Mouse (Mus musculus) R1 (cell line): ENCODE data around the gene Sh3rf1.

ENCODE experiments used
- DNase-seq: peaks from one replicate; pipeline ENCODE4 v3.0.0-alpha.2; 2018; ENCODE audit warnings: low read depth, low spot score

Sh3rf1 gene

DNA sequence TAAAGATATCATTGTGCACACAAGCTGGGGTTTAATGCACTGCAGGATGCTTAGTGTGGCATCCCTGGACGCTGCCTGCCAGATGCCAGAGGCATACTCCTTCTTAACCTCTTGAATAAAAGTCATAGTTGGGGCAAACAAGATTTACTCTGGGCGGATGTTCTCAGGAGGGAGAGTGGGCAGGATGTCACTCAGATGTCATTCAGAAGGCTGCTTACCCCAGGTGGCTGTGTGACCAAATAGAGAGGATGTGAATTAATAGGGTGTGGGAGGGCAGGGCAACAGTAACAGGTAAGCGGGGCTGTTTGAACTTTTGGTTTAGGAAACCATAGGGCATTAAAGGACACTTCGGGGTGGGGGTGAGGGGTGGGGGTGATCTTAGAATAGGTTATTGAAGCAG, 37.7 kb downstream of the Sh3rf1 start:
- DNase-seq: no peak

DNA sequence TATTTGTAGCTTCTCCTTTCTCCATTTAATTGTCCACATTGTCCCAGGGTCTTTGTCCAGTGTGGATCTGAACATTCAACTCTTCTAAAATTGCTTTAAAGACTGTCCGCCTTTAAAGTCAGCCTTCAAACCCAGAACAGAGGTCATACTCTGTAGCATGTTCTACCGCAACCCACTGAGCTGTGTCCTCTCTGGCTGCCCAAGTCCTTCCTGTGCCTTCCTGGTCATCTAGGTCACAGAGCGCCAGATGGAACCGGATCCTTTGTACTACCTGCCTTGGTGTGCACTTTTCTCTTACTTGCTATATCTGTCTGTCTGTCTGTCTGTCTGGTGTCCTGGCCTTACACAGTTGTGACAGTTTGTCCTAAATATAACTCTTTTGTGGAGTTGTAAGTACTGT, 40.0 kb downstream of the Sh3rf1 start:
- DNase-seq: no peak

DNA sequence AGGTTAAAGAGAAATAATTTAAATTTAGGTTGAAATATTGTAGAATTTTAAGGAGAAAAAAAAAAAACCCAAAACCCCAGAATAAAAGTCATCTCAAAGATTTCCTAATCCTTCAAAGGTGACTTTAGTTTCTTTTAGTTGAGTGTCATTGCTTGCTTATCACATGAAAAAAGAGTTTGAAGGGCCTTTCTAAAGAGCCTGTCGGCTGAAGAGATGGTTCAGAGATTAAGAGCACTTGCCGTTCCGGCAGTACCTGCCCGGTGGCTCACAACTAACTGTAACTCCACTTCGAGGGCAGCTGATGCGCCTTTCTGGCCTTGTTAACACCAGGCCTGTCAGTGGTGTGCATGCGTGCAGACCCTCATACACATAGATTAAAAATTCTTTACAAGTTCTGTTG, 41.2 kb downstream of the Sh3rf1 start:
- no peak for DNase-seq

DNA sequence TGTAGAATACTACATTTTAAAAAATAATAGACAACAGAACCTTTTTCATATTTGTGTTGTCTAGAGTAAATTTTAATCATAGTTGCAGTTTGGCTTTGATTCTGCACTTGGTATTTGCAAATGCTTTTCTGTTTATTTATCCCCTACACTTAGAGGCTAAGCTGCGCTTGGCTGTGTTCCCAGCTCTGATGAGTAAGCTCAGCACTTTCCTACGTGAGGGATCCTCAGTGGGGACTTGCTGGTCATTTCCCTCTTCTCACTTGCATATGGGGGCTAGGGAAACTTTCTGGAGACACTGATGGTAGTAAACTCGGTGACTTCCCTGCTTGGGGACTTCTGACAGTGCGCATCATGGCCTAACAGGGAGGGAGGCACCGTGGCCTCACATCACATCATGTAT, 41.7 kb downstream of the Sh3rf1 start:
- DNase-seq: no peak

DNA sequence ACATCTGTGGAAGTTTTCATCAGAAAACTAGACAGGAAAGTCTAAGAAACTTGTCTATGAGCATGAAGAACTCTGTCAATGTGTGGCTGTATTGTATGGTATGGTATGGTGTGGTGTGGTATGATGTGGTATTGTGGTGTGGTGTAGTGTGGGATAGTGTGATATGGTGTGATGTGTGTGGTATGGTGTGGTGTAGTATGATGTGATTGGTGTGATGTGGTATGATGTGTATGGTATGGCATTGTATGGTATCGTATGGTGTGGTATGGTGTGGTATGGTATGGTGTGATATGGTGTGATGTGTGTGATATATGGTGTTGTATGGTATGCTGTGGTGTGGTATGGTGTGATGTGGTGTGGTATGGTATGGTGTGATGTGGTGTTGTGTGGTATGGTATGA, 43.4 kb downstream of the Sh3rf1 start:
- DNase-seq: no peak

DNA sequence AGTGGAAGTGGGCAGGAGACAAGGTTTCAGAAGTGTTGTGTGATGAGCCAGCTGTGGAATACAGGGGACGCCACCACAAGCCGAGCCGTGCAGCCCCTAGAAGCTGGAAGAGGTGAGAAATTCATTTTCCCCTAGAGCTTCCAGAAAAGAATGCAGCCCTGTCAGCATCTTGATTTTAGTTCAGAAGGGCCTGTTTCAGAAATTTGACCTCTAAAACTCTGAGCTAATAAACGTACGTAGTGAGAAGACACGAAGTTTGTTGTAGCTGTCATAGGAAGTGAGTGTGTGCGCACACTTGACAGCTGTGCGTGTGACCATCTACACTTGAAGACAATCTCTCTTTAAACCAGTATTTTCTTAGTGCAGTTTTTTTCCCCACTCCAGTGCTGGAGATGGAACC, 44.0 kb downstream of the Sh3rf1 start:
- no peak for DNase-seq

DNA sequence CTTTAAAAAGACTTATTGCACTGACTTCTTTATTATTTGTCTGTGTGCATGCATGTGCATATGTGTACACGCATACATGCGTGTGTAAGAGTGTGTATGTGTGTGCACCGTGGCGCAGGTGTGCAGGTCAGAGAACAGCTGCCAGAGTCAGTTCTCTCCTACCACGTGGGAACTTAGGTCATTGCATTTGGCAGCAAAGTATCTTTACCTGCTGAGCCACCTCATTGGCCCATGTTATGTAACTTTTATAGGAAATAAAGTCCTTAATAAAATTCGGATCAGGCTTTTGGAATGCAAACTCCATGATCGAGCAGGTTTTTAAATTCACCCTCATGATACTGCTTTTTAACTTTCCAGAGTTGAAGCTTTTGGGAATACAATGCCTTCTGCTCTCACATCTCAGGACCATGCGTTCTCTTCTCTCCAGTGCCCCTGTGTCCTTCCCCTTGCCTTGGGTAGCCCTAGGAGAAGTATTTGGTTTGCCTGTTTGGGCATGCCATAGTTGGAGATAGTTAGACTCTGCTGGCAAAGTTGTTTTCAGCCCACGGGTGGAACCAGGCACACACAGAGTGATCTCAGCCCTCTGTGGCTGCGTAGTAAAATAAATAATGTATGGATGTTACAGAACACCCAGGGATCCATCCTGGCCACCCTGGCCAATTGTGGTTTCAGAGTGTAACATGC, 44.7 kb downstream of the Sh3rf1 start:
- no peak for DNase-seq

DNA sequence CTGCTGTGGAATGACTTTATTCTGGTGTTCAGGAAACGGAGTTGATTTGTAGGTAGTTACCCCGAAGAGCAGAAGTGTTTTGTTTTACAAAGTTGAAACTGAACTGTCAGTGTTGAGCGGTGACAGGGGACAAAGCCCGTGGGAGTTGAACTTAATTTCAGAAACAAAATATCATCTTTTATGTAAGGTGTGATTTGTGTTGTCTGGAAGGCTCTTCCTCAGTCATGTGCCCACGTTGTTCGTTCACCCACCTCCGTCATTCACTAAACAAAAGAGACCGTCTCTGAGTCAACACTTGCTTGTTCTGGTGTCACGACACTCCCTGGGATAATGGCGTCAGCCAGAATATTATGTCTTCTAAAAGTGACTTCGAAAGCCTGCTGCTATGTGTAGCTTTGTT, 46.3 kb downstream of the Sh3rf1 start:
- no peak for DNase-seq

DNA sequence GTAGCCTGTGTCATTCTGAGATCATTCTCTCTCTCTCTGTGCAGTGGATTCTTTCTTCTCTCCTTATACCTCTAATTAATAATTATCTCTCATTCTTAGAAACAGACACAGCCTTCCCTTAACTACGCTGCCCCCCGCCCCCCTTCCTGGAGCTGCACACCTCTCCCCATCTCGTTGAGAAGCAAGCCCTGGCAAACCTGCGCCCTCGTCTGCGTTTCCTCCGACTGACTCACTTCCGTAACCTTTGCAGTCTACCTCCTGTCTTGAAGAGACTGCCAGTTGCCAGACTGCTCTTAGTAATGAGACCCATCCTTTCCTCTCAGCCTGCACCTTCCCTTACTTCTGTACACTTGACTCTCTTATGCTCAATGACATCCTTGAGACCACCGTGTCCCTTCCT, 46.9 kb downstream of the Sh3rf1 start:
- DNase-seq: no peak

DNA sequence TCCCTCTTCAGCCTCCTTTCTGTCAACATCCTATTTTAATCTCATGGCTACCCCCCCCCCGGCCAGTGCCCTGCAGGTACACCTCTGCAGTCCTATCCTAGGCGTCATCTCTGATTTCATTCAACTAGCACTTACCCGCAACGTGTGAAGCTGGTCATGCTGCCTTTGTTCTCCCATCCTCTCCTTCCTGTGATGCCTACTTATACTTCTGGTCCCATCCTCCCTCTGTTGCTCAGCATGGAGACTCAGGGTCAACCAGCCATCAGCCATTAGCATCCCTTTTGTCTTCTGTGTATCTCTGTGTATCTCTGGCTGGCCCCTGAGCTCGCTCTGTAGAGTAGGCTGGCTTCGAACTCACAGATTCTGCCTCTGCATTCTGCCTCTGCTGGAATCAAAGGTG, 47.3 kb downstream of the Sh3rf1 start:
- peak; percentile 34 for DNase-seq

DNA sequence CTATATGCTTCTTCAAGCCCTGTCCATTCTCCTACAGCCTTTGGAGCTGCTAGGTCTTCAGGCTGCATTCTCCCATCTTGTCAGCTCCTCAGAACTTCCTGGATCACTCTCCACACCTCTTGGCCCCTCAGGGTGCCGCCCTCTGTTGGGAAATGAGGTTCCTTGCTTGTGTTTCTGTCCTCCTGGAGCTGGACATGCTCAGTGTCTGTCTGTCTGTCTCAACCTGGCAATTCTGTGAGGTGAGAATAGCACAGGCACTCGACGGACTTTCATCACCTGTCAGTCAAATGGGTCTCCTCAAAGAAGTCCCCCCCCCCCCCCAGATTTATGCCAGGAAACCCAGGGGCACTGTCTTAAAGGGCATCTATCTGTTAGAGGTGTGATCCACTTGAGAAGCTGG, 49.2 kb downstream of the Sh3rf1 start:
- no peak for DNase-seq

DNA sequence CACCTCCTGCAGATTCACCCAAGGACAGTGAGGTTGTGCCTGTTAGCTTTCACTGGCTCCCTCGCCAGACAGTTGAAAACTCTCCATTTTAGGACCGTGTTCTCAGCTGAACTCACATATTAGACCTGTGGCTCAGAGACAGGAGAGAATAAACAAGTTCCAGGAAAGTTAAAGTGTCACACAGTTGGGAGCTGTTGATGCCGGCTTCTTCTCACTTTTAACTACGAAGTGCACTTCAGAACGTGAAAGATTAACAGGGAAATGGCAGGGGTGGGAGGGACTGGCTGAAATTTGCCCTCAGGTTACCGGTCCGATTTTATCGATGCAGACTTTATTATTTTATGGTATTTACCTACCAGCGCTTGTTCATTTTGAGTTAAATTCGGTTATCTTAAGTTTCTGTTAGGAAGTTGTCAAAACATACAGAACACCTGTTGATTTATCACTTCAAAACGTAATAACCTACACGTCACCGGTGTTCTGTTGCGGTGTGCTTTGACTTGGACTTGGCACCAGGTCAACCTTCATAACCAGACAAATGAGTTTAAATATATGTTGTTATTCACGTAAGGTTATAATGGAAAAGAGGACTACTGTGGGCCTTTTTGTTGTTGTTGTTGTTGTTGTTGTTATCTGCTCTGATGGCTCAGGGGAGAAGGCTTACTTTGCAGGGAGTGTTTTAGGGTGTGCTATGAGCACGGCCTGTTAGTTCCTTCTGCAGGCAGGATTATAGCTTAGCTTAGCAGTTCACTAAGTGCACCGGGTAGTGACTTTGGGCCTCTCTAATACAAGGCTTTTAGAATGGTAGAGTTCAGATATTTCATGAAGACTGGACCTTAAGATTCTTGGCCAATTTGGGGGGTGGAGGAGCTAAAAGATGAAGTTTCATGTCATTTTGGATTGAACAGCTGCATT, 49.9 kb downstream of the Sh3rf1 start:
- DNase-seq: no peak

DNA sequence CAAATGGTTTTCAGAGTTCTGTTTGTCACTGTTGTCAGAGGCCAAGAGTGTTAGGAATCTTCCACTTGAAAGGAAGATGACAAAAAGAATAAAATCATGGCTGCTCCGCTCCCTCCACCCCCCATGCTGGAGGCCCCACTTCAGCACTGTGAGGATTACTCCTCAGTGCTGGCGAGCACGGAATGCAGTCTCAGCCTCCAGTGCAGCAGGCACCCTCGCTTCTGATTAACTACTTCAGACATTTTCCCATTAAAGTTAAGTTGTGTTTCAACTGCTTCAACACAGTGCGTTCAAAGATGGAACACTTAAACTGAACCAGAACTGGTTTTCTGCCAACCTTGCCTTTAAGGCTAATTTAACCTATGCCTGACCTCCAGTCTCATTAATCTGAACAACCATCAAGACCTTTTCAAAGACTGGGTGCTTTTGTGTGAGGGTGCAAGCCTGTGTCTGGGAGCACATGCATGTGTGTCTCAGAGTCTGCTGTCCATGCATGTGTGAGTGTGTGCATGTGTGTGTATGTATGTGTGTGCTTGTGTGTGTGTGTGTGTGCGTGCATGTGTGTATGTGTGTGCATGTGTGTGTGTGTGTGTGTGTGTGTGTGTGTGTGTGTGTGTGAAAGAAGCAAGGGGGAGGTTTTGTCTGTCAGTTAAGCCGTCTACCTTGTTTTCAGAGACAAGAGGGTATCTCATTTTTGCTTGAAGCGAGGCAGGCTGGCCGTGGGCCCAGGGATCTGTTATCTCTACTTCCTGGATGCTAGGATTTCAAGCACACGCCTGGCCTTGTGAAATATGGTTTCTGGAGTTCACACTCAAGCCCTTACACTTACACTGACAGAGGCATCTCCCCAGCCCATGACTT, 51.2 kb downstream of the Sh3rf1 start:
- no peak for DNase-seq

DNA sequence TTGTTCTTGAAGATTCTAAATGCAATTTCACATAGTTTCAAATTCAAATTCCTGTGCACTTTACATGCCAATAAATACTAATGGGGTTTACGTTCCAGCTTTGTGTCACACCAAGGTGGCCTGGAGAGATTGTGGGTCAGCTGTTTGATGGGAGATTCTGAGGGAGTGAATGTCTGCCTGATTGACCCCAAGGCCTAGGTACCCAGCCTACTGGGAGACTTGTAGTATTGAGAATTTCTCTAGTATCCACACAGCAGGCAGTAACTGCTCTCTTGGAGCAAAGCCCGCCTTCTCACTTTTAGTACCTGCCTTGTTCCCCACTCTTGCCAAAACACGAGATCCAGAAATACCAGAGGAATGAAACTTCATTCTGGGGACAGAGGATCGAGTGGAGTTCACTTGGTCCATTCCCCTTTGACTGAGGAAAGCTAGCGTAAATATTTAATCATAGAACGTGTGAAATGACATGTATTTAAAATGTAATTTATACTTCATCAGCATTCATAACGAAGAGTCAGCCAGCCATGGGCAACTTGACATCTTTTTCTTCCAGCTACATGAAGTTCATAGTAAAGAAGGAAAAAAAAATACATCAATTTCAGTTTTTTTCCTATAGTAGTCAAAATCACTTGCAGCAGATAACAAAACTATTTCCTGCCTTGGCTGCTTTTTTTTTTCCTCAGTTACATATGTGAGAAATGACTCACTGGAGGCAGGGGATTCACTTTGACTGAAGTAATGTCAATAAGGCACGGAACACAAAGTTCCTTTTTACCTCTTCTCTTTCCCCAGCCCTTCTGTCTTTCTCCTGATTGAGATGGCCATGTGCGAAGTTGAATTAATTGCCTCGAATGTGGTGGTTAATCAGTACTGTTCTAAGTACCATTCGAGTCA, 52.0 kb downstream of the Sh3rf1 start:
- DNase-seq: no peak

DNA sequence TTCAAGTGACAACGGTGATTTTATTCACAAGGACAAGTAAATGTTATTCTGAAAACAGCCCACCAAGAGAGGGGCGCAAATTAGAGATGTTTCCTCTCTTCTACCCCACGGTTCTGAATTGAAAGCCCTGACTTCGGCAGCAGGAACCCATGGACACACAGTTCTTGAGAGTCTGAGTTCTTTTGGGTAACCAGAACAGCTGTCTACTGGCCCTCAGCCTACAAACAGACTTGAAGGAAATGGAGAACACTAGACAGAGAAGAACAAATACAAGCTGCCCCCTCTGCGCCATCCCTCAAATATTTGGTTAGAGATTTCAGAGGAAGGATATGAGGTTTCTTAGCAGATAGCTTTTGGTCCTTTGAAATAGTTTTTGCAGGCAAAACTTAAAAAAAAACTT, 52.7 kb downstream of the Sh3rf1 start:
- DNase-seq: no peak

DNA sequence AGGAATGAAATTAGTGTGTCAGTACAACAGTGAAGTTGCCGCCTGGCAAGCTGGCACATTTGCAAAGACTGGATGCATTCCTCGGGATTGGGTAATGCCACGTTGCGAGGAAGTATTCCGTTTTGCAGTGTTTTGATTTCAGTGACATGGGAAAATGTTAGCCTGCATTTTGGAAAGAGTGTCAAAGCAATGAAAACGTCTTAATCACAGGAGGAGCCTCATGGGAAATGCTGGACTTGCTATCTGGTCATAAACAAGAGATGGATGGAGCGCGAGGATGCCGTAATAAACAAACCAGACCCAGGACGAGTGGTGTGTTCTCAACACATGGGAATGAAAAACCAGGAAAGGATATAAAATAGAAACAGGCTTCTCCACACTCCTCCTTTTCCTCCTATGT, 55.4 kb downstream of the Sh3rf1 start:
- DNase-seq: no peak

DNA sequence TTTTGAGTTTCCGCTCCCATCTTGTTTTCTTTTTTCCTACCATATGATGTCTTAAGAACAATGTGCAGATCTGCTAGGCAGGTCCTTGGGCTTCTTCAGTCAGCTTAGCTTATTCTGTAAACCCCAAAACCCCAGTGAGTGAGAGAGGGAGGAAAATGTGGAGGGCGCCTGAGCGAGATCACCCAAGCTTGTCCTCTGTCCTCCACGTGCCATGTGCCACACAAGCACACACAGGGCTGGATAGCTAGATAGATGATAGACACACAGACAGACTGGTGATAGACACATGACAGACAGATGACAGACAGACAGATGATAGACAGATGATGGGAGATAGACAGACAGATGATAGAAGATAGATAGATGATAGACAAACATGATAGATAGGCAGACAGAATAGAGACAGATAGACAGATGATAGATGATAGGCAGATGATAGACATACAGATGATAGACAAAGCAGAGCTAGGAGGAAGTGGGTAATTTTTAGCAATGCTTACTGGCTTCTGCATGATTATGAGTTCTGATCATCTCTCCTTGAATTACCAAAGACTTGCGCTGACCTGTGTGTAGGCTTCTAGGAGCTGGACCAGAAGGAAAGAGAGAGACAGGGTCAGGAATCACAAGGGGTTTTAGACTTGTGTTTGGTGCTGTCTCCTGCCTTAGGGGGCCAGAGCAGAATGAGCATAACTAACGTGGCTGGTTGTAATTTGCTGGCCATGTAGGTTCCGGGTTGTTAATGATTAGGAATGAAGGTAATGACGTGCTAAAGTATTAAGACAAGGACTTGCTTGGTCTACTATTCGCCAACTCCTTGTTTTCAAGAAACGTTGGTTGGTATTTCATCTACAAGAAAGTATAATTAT, 58.9 kb downstream of the Sh3rf1 start:
- DNase-seq: no peak

DNA sequence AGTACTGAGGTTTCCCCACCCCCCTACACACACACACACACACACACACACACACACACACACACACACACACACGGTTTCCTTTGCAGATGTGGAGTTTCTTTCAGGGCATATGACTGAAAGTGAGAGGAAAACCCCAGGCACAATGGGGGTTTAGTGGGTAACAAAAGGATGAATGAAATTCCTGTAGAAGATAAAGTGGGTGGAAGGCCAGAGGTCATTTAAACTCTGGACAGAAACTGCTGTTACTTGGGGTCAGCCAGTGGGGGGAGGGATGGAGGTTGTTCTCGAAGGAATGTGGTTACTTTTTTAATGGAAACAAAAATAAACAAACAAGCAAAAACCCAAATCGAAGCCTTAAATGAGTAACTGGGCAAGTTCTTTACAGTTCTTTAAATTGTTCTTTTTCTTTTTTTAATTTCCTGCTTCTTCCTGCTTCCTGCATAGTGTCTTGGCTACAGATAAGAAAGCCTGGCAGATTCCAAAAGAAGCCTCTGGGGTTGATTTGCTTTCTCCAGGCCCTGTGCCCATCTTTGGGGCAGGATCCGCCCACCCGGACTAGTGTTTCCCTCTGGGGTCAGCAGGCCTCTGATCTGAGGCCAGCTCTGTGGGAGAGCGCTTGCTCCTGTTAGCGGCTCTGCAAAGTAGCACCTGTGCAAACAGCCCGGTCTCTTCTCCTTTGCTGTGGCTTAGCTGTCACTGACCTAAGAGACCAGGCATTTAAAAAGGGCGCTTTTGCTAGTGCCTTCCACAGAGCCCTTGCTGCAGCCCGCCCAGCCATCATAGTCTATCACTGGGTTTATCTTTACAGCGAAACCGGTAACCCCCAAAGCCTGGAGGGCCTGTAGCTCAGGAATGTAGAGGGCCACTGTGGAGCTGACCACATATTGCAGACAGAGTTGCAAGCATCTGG, 59.8 kb downstream of the Sh3rf1 start:
- peak; percentile 56 for DNase-seq

DNA sequence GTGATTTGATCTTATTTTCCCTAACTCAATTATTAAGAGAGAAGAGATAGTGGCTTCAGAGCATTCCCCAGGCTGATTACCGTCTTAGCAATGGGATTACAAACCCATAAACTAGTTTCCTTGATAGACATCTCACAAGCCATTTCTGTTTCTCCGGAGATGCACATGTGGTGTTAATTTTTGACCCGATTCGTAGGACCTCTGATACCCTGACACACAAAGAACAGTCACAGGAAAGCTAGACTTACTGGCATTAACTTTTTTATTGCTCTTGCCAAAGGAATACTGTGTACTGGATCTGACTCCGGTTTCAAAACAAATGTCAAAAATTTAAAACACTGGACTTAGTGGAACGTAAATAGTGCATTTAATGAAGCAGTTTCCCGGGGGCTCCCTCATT, 62.2 kb downstream of the Sh3rf1 start:
- DNase-seq: no peak
